Mouse (Mus musculus): ENCODE data around the gene Dnajb6.
"Not testable (repeated sequence)": the region's sequence is repeated elsewhere in the genome, so short reads cannot be mapped to it uniquely, and the experiment has no call there.

Gene Dnajb6

DNA sequence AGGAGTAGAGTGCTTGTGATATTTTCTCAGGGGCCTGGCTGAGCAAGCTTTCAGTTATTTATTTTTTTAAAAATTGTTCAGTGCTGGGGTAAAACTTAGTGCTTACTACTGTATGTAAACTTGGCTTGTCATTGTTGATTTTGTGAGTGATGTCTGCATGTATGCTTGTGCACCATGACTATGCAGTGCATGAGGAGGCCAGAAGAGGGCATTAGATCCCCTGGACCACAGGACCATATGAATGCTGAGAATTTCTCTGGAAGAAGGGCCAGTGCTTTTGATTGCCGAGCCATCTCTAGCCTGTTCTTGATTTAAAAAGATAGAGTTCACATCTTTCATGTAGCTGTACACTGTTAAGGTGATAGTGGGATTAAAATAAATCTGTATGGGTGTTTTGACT is 35.4 kb downstream of the Dnajb6 start:
- no peak for DNase-seq (ENCODE audit: low spot score)

DNA sequence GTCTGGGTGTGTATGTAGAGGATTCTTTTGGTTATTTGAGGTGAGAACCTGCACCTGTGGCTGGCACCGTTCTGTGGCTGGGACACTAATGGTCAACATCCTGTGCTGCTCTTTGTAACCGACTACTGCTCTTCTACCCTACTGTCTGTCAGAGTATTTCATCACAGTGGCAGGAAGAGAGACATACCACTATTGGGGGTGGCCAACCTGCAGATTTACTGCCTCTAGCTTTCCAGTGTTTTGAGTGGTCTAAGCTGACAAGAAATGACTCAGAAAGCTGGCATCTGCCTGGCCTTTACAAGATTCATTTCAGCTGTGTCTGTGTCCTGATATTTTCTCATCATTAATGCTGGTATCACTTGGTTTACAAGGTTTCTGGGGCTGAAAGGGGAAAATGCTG is 36.5 kb downstream of the Dnajb6 start:
- DNase-seq (ENCODE audit: low spot score): no peak

GRCm38 (mm10) chr5:29772651-29773330 is 37.3 kb downstream of the Dnajb6 start:
- no peak for DNase-seq (ENCODE audit: low spot score)

DNA sequence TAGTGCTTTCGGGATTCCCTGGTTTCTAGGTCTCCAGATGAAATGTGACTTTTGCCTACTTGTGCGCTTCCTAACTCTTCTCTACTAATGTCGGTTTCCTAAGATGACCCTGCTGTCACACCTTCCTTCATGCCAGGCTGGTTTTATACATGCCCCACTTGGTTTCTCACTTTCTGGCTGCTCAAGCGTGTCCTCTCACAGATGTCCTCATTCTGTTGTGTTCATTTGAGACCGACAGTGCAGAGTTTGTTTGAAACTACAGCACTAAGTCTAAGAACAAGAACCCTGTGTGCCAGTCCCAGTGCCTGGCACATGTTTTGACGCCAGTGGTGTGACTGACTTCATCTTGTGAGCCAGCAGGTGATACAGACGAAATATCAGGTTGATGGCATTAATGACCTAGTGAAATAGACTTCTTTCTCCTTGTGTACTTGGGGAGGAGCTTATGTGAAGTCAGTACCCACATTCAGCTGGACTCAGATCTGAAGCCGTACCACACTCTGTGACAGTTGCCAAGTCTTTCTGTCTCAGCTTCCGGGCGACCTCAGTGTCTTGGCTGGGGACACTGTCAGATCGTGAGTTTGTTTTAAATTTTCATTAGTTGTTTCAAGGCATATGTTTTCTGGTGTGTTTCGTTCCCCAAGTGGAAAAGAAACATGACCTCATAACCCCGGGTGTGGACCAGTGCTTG is 38.1 kb downstream of the Dnajb6 start:
- no peak for DNase-seq (ENCODE audit: low spot score)

DNA sequence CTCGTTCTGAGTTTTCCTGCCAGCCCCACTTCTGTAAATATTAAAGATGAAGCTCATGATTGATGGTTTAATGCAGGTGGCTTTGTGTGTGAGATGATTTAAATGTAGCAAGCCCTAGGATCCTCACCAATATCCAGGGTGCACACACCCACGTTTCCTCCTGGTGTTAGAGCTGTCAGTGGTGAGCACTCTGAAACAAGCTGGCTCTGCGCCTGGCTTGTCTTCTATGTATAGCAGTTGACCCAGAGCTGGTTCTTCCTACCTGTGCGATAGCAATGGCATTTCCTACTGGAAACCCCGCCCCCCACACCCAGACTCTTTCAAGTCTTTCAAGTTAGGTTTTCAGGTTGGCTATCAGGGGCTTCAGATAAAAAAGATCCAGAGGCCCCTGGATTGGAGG is 39.9 kb downstream of the Dnajb6 start:
- DNase-seq (ENCODE audit: low spot score): no peak

- DNase-seq (ENCODE audit: low spot score): no peak
Measured at GRCm38 (mm10) chr5:29778029-29778428, 42.5 kb downstream of the Dnajb6 start.

DNA sequence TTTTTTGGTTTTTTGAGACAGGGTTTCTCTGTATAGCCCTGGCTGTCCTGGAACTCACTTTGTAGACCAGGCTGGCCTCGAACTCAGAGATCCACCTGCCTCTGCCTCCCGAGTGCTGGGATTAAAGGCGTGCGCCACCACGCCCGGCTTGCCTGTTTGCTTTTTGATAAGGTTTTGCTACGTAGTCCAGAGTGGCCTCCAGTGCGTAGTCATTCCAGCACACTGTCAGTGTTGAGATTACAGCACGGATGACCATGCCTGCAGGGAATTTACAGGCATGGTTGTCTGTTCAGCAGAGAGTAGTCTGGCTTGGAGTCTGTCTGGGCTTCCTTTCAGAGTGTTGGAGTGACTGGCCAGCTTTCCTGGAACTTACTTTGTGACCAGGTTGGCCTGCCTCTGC is 44.2 kb downstream of the Dnajb6 start:
- not testable (repeated sequence) for DNase-seq (ENCODE audit: low spot score)

GRCm38 (mm10) chr5:29782261-29782660 is 46.8 kb downstream of the Dnajb6 start:
- no peak for DNase-seq (ENCODE audit: low spot score)

DNA sequence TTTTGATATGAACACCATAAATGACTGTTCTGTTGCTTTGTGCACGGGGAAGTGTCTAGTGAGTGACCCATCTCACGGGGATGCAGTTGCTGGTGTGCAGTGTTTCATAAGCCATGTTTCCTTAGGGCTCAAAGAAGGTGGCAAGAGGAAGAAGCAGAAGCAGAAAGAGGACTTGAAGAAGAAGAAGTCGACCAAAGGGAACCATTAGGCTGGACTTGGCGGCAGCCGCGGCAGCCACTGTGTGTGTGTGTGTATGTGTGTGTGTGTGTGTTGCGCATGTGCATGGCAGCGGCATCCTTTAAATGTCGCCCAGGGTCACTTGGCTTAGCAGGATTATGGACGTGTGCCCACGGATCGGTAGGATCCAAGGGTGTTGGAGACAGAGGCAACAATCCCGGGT is 49.4 kb downstream of the Dnajb6 start:
- DNase-seq (ENCODE audit: low spot score): not testable (repeated sequence)

GRCm38 (mm10) chr5:29785953-29786352 is 50.5 kb downstream of the Dnajb6 start:
- DNase-seq (ENCODE audit: low spot score): not testable (repeated sequence)

- DNase-seq (ENCODE audit: low spot score): not testable (repeated sequence)
Measured at GRCm38 (mm10) chr5:29794933-29795332, 59.4 kb downstream of the Dnajb6 start.

DNA sequence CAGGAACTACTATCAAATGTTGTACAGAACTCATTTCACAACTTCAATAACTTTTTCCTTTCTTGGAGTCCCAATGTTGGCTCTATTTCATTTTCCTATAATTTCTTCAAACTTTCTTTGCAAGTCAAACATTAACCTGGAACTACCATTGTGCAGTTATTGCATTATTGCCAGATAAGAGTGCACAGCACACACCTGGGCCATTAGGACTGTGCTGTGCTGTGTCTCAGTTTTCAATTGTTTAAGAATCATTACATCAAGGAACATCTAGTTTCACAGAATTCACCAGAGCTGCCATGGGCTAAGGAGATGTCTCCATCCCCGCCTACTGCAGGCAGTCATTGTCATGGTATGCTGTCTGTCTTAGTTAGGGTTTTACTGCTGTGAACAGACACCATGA is 73.5 kb downstream of the Dnajb6 start:
- no peak for DNase-seq (ENCODE audit: low spot score)

DNA sequence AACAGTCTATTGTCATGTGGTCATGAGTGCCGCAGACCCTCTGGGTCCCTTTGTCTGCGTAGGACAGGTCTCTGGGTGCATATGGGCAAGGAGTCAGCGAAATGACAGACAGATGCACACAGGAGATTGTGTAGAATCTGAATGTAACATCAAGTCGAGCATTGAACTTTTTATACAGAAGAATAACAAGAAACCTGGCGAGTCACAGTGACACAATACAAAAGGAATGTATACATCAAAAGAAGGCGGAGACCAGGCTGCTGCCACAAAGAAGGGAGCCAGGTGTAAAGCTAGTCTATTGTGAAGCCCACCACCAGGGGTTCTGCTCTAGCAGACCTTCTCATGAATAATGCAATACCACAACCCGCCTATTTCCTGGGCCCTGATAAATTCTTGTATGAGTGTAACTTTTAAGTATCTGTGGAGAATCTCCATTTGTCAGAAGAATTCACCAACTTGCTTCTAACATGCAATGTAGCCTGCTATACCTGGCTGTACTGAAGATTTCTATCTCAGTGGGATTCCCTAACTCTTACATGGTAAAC is 76.0 kb downstream of the Dnajb6 start:
- not testable (repeated sequence) for DNase-seq (ENCODE audit: low spot score)

DNA sequence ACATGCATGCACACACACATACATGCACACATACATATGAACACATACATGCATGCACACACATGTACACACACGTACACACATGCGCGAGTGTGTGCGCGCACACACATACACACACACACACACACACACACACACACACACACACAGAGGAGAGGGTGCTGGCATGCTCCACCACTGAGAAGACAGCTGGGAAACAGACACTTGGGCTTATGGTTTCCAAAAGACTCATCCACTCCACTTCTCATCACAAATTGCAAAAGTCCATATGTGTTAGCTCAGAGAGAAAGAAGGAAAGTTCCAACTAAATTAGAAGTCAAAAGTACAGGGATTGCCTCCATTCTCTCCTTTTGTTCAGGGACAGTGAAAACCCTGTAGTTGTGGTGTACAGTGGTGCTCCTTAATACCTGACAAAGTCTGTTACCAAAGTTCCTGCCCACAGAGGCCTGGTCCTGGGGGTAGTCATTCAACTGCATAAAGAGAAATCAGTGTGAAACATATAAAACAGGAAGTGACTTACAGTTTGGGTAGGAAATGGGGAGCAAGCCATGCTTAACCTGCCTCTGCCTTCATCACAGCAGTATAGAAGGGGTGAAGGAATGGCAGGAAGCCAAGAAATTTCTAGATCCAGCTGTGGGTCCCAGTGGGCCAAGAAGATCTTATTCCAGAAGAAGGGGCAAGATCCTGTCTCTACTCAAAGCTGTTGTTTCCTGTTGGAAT is 81.2 kb downstream of the Dnajb6 start:
- no peak for DNase-seq (ENCODE audit: low spot score)

DNA sequence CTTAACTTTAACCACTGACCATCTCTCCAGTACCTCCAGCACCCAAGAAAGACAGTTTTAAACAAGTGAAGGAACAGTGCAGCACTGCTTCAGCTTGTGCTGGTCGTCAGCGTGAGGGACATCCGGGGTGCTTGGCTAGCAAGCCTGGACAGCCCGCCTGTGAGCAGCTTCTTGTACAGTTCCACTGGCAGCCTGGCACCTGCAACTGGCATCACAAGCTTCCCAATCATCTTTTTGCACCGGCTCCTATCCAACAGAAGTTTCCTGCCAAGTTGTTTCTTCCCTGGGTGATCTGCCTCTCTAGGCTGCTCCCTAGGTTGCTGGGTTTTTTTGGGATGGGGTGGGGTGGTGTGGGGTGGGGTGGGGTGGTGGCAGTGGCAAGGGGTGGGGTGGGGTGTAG is 81.9 kb downstream of the Dnajb6 start:
- no peak for DNase-seq (ENCODE audit: low spot score)

DNA sequence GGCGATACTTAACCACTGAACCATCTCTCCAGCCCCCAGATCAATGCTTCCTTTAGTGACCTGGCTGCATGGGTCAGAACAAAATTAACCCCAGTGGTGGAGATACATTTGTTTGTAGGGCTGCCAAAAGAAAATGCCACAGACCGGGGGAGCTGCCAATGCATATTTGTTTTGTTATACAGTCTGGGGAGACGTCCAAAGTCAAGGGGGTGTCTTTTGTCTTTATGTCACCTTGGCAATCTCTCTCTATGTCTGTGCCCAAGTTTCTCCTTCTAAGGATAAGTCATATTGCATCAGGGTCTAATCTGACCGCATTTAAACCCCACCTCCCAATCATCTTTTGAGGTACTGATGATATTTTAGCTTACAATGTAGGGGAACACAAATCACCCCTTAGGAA is 82.8 kb downstream of the Dnajb6 start:
- DNase-seq (ENCODE audit: low spot score): no peak

DNA sequence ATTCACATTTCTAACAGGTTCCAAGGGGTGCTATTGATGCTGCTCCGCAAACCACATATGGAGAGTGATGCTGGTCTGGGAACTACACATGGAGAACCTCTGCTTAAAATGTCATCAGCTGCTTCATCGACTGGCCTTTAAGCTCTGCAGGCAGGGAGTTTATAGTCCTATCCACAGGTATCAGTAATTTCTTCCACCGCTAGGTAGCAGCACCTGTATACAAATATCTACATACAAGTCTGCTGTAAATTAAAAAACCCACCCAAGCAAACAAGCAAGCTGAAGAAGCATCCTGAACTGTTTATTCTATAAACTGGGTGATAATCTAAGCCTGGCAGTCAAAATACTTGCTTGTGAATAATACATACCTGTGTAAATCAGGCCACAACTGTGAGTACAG is 89.3 kb downstream of the Dnajb6 start:
- DNase-seq (ENCODE audit: low spot score): peak; percentile 67

DNA sequence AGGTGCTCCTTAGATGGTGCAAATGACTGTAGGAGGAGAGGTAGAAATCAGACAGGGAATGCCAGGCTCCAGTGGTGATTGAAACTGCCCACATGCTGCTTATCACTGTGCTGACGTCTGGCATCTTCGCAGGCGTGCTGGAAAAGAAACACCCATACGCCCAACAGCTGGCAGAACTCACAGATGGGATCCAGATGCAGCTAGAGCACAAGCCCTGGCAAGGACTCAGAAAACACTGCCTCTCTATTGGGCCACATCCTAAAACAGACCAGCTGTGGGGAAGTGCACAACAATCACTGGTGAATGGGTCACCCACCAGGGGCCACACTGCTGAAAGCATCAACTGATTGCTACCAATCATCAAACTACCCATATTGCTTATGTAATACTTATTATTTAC is 91.3 kb downstream of the Dnajb6 start:
- DNase-seq (ENCODE audit: low spot score): peak; percentile 78

- peak; percentile 95 for DNase-seq (ENCODE audit: low spot score)
Measured at GRCm38 (mm10) chr5:29842444-29843166, 107.1 kb downstream of the Dnajb6 start.

GRCm38 (mm10) chr5:29845038-29845437 is 109.5 kb downstream of the Dnajb6 start:
- no peak for DNase-seq (ENCODE audit: low spot score)

- DNase-seq (ENCODE audit: low spot score): no peak
Measured at GRCm38 (mm10) chr5:29847494-29847893, 112.0 kb downstream of the Dnajb6 start.

DNA sequence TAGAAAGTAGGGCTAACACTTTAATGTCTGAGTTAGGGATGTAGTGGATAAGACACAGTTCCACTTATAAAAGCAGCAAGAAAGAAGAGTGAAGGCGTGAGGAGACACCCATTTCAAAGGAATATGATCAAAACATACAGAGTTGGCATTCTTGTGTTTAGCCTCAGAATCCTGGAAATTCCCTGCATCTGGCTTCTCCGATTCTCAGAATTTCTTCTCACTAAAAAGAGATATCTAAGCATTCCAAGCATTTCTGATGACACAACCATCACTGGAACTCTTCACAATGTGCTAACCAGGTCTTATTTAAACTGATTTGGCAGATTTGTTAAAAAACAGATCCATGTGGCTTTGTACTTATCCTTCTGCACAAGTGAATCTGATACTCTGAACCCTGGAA is 112.6 kb downstream of the Dnajb6 start:
- DNase-seq (ENCODE audit: low spot score): no peak
